Comparison of ENCODE assay signal across 8 mouse cellular contexts in genomic region chr4:149737383-149738324, GRCm38 (mm10). TPM values are rescaled to one million over a fixed set of nuclear protein-coding genes. Genes with fewer than 3 reads are reported as not detected.
DNase-seq lines count a peak whose midpoint lies in the region; ATAC-seq and TF ChIP-seq lines count a peak whose summit lies in the region.

Gene Tmem201, minus strand, starts transcription at chr4:149738044.

- H3K79me3 ChIP-seq in C2C12 (ENCODE audit: low read depth): peaks cover 43% of the 10 kb centered on the region

- H3K79me2 ChIP-seq in C2C12 (ENCODE audit: control insufficient read depth, insufficient read depth): peaks cover 51% of the 10 kb centered on the region

- H3K27me3 ChIP-seq in C2C12 (ENCODE audit: control insufficient read depth, insufficient read depth, insufficient read length): no peaks in the 10 kb centered on the region
- H3K27me3 ChIP-seq in erythroblast, embryonic 14.5 days (ENCODE audit: control insufficient read depth): no peaks in the 10 kb centered on the region
- H3K27me3 ChIP-seq in heart, embryonic 12.5 days (replicated peaks): no peaks in the 10 kb centered on the region
- no peaks in the 10 kb centered on the region for H3K27me3 ChIP-seq in kidney, postnatal 0 days (ENCODE audit: insufficient read depth, low read length)
- no peaks in the 10 kb centered on the region for H3K27me3 ChIP-seq in liver, embryonic 11.5 days (replicated peaks; ENCODE audit: control insufficient read depth, insufficient read depth, low read length)
- no peaks in the 10 kb centered on the region for H3K27me3 ChIP-seq in stomach, embryonic 14.5 days (ENCODE audit: control insufficient read depth, insufficient read depth, low read length)

- peak within 1 kb of the TSS; percentile 80 for H3K27ac ChIP-seq in heart, embryonic 12.5 days (ENCODE audit: poor library complexity, severe bottlenecking)
- peak within 1 kb of the TSS; percentile 77 for H3K27ac ChIP-seq in kidney, postnatal 0 days
- peak within 1 kb of the TSS; percentile 76 for H3K27ac ChIP-seq in liver, embryonic 11.5 days (ENCODE audit: low read depth, low read length)
- H3K27ac ChIP-seq in stomach, embryonic 14.5 days (ENCODE audit: low read length): peak within 1 kb of the TSS; percentile 83

- peak within 1 kb of the TSS; percentile 90 for H3K9ac ChIP-seq in heart, embryonic 12.5 days
- peak within 1 kb of the TSS; percentile 83 for H3K9ac ChIP-seq in kidney, postnatal 0 days (ENCODE audit: low read depth, low read length)
- H3K9ac ChIP-seq in liver, embryonic 11.5 days (ENCODE audit: low read depth, low read length): peak within 1 kb of the TSS; percentile 85
- H3K9ac ChIP-seq in stomach, embryonic 14.5 days (replicated peaks; ENCODE audit: low read depth, low read length): peak within 1 kb of the TSS; percentile 86

- peak within 1 kb of the TSS; percentile 96 for H3K4me2 ChIP-seq in heart, embryonic 12.5 days
- H3K4me2 ChIP-seq in kidney, postnatal 0 days (ENCODE audit: low read length): peak within 1 kb of the TSS; percentile 91
- peak within 1 kb of the TSS; percentile 97 for H3K4me2 ChIP-seq in liver, embryonic 11.5 days
- peak within 1 kb of the TSS; percentile 100 for H3K4me2 ChIP-seq in stomach, embryonic 14.5 days (replicated peaks; ENCODE audit: low read depth, low read length)

- under 1% methylated on average over 92 of the region's 97 CpGs for WGBS in heart, embryonic 12.5 days
- under 1% methylated on average over 93 of the region's 97 CpGs for WGBS in kidney, postnatal 0 days
- WGBS in liver, embryonic 11.5 days: under 1% methylated on average over 78 of the region's 97 CpGs
- WGBS in stomach, embryonic 14.5 days: under 1% methylated on average over 86 of the region's 97 CpGs

- no peaks in the 10 kb centered on the region for H3K9me3 ChIP-seq in erythroblast, embryonic 14.5 days (ENCODE audit: control insufficient read depth, low read length)
- H3K9me3 ChIP-seq in heart, embryonic 12.5 days (replicated peaks): no peaks in the 10 kb centered on the region
- H3K9me3 ChIP-seq in kidney, postnatal 0 days (replicated peaks; ENCODE audit: low read length): no peaks in the 10 kb centered on the region
- H3K9me3 ChIP-seq in liver, embryonic 11.5 days (ENCODE audit: control insufficient read depth, low read length): no peaks in the 10 kb centered on the region
- H3K9me3 ChIP-seq in stomach, embryonic 14.5 days (ENCODE audit: control insufficient read depth, low read depth, low read length): no peaks in the 10 kb centered on the region

- peak; percentile 91 for ATAC-seq in heart, embryonic 12.5 days (ENCODE audit: insufficient number of reproducible peaks, low FRiP score)
- peak; percentile 88 for ATAC-seq in kidney, postnatal 0 days (replicated peaks; ENCODE audit: low FRiP score, low read depth)
- ATAC-seq in liver, embryonic 11.5 days (replicated peaks; ENCODE audit: low FRiP score): peak; percentile 90
- peak; percentile 89 for ATAC-seq in stomach, embryonic 14.5 days (ENCODE audit: insufficient number of reproducible peaks, insufficient read depth, low FRiP score, low read depth)

- peak within 1 kb of the TSS; percentile 89 for H3ac ChIP-seq in C2C12 (ENCODE audit: control insufficient read depth, insufficient read length, low read depth)

- peak; percentile 97 for TF ChIP-seq CTCF in C2C12 (IDR thresholded peaks at IDR 0.05; ENCODE audit: control insufficient read depth, insufficient read depth, insufficient read length)
- TF ChIP-seq CTCF in brain, embryonic 14.5 days (IDR thresholded peaks at IDR 0.05; ENCODE audit: borderline replicate concordance, extremely low read depth, insufficient read depth, insufficient read length): peak; percentile 87
- TF ChIP-seq CTCF in kidney, postnatal 0 days (IDR thresholded peaks at IDR 0.05; ENCODE audit: low read depth): peak; percentile 81

- peaks cover 38% of the 10 kb centered on the region for H3K4me1 ChIP-seq in erythroblast, embryonic 14.5 days (ENCODE audit: control insufficient read depth)
- peaks cover 46% of the 10 kb centered on the region for H3K4me1 ChIP-seq in heart, embryonic 12.5 days (replicated peaks)
- H3K4me1 ChIP-seq in kidney, postnatal 0 days (replicated peaks; ENCODE audit: insufficient read depth, low read length): peaks cover 29% of the 10 kb centered on the region
- H3K4me1 ChIP-seq in liver, embryonic 11.5 days (replicated peaks; ENCODE audit: control insufficient read depth, insufficient read depth, low read length): peaks cover 37% of the 10 kb centered on the region
- H3K4me1 ChIP-seq in stomach, embryonic 14.5 days (ENCODE audit: control insufficient read depth, insufficient read depth, low read length): peaks cover 36% of the 10 kb centered on the region

- peak; percentile 91 for TF ChIP-seq POLR2A in brain, embryonic 14.5 days (IDR thresholded peaks at IDR 0.05; ENCODE audit: borderline replicate concordance, extremely low read depth, insufficient read depth, insufficient read length, poor library complexity, severe bottlenecking)

- DNase-seq in brain, embryonic 14.5 days (ENCODE audit: low read depth): peak; percentile 98
- peak; percentile 97 for DNase-seq in kidney, postnatal 0 days (ENCODE audit: low spot score)
- peak; percentile 92 for DNase-seq in liver, embryonic 11.5 days (ENCODE audit: low spot score)
- DNase-seq in naive thymus-derived CD4-positive, alpha-beta T cell, adult 2 months (ENCODE audit: low read depth): peak; percentile 97

- H3K4me3 ChIP-seq in C2C12 (ENCODE audit: insufficient read depth, poor library complexity, severe bottlenecking): peak within 1 kb of the TSS; percentile 56
- peak within 1 kb of the TSS; percentile 83 for H3K4me3 ChIP-seq in erythroblast, embryonic 14.5 days (replicated peaks)
- H3K4me3 ChIP-seq in heart, embryonic 12.5 days: peak within 1 kb of the TSS; percentile 79
- H3K4me3 ChIP-seq in kidney, postnatal 0 days (replicated peaks; ENCODE audit: low read depth, low read length): peak within 1 kb of the TSS; percentile 77
- H3K4me3 ChIP-seq in liver, embryonic 11.5 days (ENCODE audit: low read depth, low read length): peak within 1 kb of the TSS; percentile 88
- peak within 1 kb of the TSS; percentile 87 for H3K4me3 ChIP-seq in stomach, embryonic 14.5 days (ENCODE audit: low read depth, low read length)

- no peaks in the 10 kb centered on the region for H3K36me3 ChIP-seq in C2C12 (ENCODE audit: control insufficient read depth, insufficient read depth)
- H3K36me3 ChIP-seq in erythroblast, embryonic 14.5 days (ENCODE audit: control insufficient read depth): peaks cover 15% of the 10 kb centered on the region
- H3K36me3 ChIP-seq in heart, embryonic 12.5 days: peaks cover 5% of the 10 kb centered on the region
- no peaks in the 10 kb centered on the region for H3K36me3 ChIP-seq in kidney, postnatal 0 days (ENCODE audit: insufficient read depth, low read length)
- 0 out of 2 replicates have a peak, but pooled peaks cover 3% of the 10 kb centered on the region for H3K36me3 ChIP-seq in liver, embryonic 11.5 days (ENCODE audit: control insufficient read depth, insufficient read depth, low read length)
- H3K36me3 ChIP-seq in stomach, embryonic 14.5 days (ENCODE audit: control insufficient read depth, insufficient read depth, low read length): peaks cover 5% of the 10 kb centered on the region

TF ChIP-seq in C2C12, 6 proteins besides CTCF, POLR2A, EP300 and RAD21:
- TF ChIP-seq MYOG (IDR thresholded peaks at IDR 0.05; ENCODE audit: control insufficient read depth, extremely low read depth, insufficient read length) (no peak), CEBPB (IDR thresholded peaks at IDR 0.05; ENCODE audit: low read depth) (no peak), MYOD1 (IDR thresholded peaks at IDR 0.05; ENCODE audit: control insufficient read depth, insufficient read length, low read depth) (no peak), FOSL1 (IDR thresholded peaks at IDR 0.05; ENCODE audit: insufficient read depth, low read length, poor library complexity, severe bottlenecking) (no peak), MAX (IDR thresholded peaks at IDR 0.05) (no peak), USF1 (IDR thresholded peaks at IDR 0.05; ENCODE audit: low read depth) (no peak)

RNA-seq across cellular contexts. Expression of gene Tmem201, which starts in this region (rescaled TPM):
- polyA plus RNA-seq in C2C12 (2012; fragmentation: generic; extraction: Trizol): 27.7 TPM
- polyA plus RNA-seq in brain, embryonic 14.5 days (2012; rRNA removed): 67.6 and 74.0 TPM in 2 replicates
- polyA plus RNA-seq in erythroblast, embryonic 14.5 days (2012): 1.4 and 1.5 TPM in 2 replicates
- polyA plus RNA-seq in heart, embryonic 12.5 days (2016; fragmentation: Nextera tagmentation; extraction: Ambion mirVana): 51.1 and 52.8 TPM in 2 replicates
- 22.3 and 23.5 TPM in 2 replicates for polyA plus RNA-seq in kidney, postnatal 0 days (2015; fragmentation: Nextera tagmentation; extraction: Ambion mirVana)
- polyA plus RNA-seq in liver, embryonic 11.5 days (2014; fragmentation: Nextera tagmentation; extraction: Ambion mirVana): 16.8 and 16.9 TPM in 2 replicates
- 19.7 and 21.8 TPM in 2 replicates for polyA plus RNA-seq in stomach, embryonic 14.5 days (2014; fragmentation: Nextera tagmentation; extraction: Ambion mirVana)

Comparison
In these comparisons a context has a peak if more than half of its experiments do, and no peak if none do; other contexts are left out.
1. Peak in every context shown above with its lines: DNase-seq, ATAC-seq, H3K4me3 ChIP-seq and H3K27ac ChIP-seq.